Mouse (Mus musculus): Measurements from ENCODE around the gene Ghitm. TPM values are rescaled to one million over a fixed set of nuclear protein-coding genes. Genes with fewer than 3 reads are reported as not detected.

The Ghitm gene
- polyA plus RNA-seq, 1 experiment from 2014 or later: 196 TPM

Other genes starting within 250 kb of the Ghitm start
- 6.1 to 11.6 TPM (median 7.1 TPM) in 3 replicates for gene Ccser2, start 166.5 kb downstream of the Ghitm start, polyA plus RNA-seq (2018)
- gene Rgr, start 86.3 kb downstream of the Ghitm start, polyA plus RNA-seq (2018): not detected in 3 replicates
- gene Lrit1, start 80.4 kb downstream of the Ghitm start, polyA plus RNA-seq (2018): not detected in 3 replicates
- gene Lrit2, start 67.3 kb downstream of the Ghitm start, polyA plus RNA-seq (2018): not detected in 3 replicates
- gene Cdhr1, start 36.9 kb downstream of the Ghitm start, polyA plus RNA-seq (2018): not detected in 3 replicates
- 0.26 TPM in 1 of 3 replicates, not detected in the others for gene 2610528A11Rik, start 21.2 kb downstream of the Ghitm start, polyA plus RNA-seq (2018)